Mouse (Mus musculus): ENCODE results near the gene Gng2. TPM values are rescaled to one million over a fixed set of nuclear protein-coding genes. Genes with fewer than 3 reads are reported as not detected.

Gene Gng2
- polyA plus RNA-seq, 1 experiment from 2014 or later: 95.7 TPM

DNA sequence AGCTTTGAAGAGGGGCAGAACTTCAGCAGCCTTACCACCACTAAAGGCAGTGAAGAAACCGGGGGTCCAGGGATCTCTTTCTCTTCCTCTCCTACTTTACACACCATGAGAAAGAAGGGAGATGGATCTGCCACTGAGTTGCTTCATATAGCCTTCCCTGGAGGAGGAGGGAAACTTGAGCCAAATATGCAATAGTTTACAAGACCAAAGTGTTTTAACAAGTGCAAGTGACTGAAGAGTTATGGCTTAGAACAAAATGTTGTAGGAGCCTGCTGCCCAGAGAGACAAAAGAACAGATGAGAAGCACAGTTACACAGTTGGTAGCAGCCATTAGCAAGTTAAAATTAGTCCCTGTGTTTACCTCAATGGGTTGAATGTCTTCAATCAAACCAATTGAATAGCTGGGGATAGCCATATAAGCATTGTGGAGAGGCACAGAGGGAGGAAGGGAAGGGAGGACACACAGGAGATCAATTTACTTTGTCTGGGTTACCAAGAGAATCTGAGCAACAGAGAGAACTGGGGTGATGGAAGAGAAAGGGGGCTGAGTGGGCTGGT lies 13.1 kb upstream of the Gng2 start:
- no peak for TF ChIP-seq CTCF (IDR thresholded peaks at IDR 0.05; ENCODE audit: low read depth)
- H3K27ac ChIP-seq (ENCODE audit: low read depth): no peak overlapping the region
- peaks cover 22% of the 10 kb centered on the region for H3K4me1 ChIP-seq (ENCODE audit: insufficient read depth)
- H3K4me2 ChIP-seq: no peak overlapping the region
- H3K9ac ChIP-seq: no peak overlapping the region
- H3K9me3 ChIP-seq (ENCODE audit: low read depth, low read length): no peaks in the 10 kb centered on the region
- no peaks in the 10 kb centered on the region for H3K36me3 ChIP-seq (ENCODE audit: insufficient read depth)
- WGBS: 62% methylated on average over 1 of the region's 1 CpGs
- ATAC-seq (ENCODE audit: insufficient read depth) (no peak), DNase-seq (peak; percentile 47)
- H3K4me3 ChIP-seq (ENCODE audit: low read depth, low read length): no peak overlapping the region
- H3K27me3 ChIP-seq (ENCODE audit: insufficient read depth, low read length): no peaks in the 10 kb centered on the region

GRCm38 (mm10) chr14:19988410-19988809 lies 11.0 kb upstream of the Gng2 start:
- Histone ChIP-seq H3K9me3 (ENCODE audit: low read depth, low read length) (no peaks in the 10 kb centered on the region), H3K27me3 (ENCODE audit: insufficient read depth, low read length) (no peaks in the 10 kb centered on the region), H3K4me2 (no peak overlapping the region), H3K27ac (ENCODE audit: low read depth) (no peak overlapping the region), H3K4me1 (ENCODE audit: insufficient read depth) (peaks cover 32% of the 10 kb centered on the region), H3K36me3 (ENCODE audit: insufficient read depth) (no peaks in the 10 kb centered on the region), H3K9ac (no peak overlapping the region), H3K4me3 (ENCODE audit: low read depth, low read length) (no peak overlapping the region)
- DNase-seq (no peak), ATAC-seq (ENCODE audit: insufficient read depth) (no peak)
- WGBS: 81% methylated on average over 3 of the region's 3 CpGs
- no peak for TF ChIP-seq CTCF (IDR thresholded peaks at IDR 0.05; ENCODE audit: low read depth)

DNA sequence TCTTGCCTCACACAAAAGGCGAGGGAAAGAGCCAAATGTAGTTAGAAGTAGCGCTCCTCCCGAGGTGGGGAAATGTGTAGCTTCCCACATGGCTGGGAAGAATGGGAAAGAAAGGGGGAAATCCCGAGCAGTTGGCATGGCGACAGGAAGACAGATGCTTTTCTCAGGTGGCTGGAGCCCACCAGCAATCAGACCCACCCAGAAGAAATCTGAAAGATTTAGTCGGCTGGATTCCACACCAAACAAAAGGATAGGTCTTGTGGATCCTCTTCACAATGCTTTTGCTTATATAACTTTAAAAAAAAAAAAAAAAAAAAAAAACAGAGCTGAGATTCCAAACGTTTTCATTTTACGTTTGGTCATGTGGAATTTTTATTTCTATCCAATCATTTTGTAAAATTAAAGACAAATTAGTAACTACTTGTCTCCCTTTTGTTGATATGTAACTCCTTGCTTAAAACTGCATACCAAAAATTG lies 10.0 kb upstream of the Gng2 start:
- ATAC-seq (ENCODE audit: insufficient read depth): no peak; the same call in 1 of the 2 replicates
- Histone ChIP-seq H3K4me1 (ENCODE audit: insufficient read depth) (peaks cover 32% of the 10 kb centered on the region), H3K9me3 (ENCODE audit: low read depth, low read length) (no peaks in the 10 kb centered on the region), H3K9ac (peak overlapping the region; percentile 27; the same call in 1 of the 2 replicates), H3K4me2 (peak overlapping the region; percentile 59), H3K27ac (ENCODE audit: low read depth) (peak overlapping the region; percentile 95), H3K36me3 (ENCODE audit: insufficient read depth) (no peaks in the 10 kb centered on the region), H3K27me3 (ENCODE audit: insufficient read depth, low read length) (no peaks in the 10 kb centered on the region), H3K4me3 (ENCODE audit: low read depth, low read length) (peak overlapping the region; percentile 20; the same call in 1 of the 2 replicates)
- DNase-seq: no peak
- WGBS: 6% methylated on average over 8 of the region's 8 CpGs
- TF ChIP-seq CTCF (IDR thresholded peaks at IDR 0.05; ENCODE audit: low read depth): no peak

DNA sequence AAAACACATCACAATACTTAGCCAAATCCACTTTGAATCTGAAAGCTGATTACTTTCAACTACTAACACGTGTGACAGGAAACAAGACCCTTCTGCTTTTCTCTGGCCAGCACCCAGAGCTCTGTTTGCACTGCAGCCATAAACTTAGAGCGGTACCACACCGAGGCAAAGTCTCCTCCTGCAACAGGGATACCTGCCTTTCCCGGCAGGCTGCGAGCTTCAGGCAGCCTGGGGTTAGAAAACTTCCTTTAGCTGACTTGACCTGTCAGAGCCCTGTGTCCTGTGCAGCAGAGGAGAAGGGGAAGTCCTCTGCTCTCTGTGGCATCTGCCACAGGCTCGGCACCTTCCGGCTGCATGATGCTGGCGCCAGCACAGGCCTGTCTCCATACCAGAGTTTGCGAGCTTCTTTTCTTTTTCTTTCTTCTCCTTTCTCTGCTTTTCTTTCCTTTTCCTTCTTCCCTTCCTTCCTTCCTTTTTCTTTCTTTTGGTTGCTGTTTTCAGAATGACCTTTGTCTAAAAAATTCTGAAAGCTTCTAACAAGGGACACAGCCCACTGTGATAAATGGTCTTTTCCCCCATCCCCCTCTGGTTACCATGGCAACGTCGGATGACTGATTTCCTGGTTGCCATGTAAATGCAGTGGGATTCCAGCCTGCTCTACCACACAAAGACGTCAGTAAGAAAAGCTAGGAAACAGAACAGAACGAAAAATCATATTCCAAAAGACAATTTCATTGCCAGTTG lies 9.4 kb upstream of the Gng2 start:
- peak; percentile 92 for DNase-seq
- peak overlapping the region; percentile 95 for H3K27ac ChIP-seq (ENCODE audit: low read depth)
- peak overlapping the region; percentile 30; the same call in 1 of the 2 replicates for H3K9ac ChIP-seq
- H3K4me2 ChIP-seq: peak overlapping the region; percentile 59
- H3K9me3 ChIP-seq (ENCODE audit: low read depth, low read length): no peaks in the 10 kb centered on the region
- WGBS: 2% methylated on average over 13 of the region's 13 CpGs
- no peaks in the 10 kb centered on the region for H3K27me3 ChIP-seq (ENCODE audit: insufficient read depth, low read length)
- peaks cover 32% of the 10 kb centered on the region for H3K4me1 ChIP-seq (ENCODE audit: insufficient read depth)
- no peaks in the 10 kb centered on the region for H3K36me3 ChIP-seq (ENCODE audit: insufficient read depth)
- peak overlapping the region; percentile 20; the same call in 1 of the 2 replicates for H3K4me3 ChIP-seq (ENCODE audit: low read depth, low read length)
- no peak for TF ChIP-seq CTCF (IDR thresholded peaks at IDR 0.05; ENCODE audit: low read depth)
- ATAC-seq (ENCODE audit: insufficient read depth): peak; percentile 64

GRCm38 (mm10) chr14:19985912-19986613 lies 8.6 kb upstream of the Gng2 start:
- no peaks in the 10 kb centered on the region for H3K36me3 ChIP-seq (ENCODE audit: insufficient read depth)
- H3K27me3 ChIP-seq (ENCODE audit: insufficient read depth, low read length): no peaks in the 10 kb centered on the region
- no peak overlapping the region for H3K4me3 ChIP-seq (ENCODE audit: low read depth, low read length)
- H3K9me3 ChIP-seq (ENCODE audit: low read depth, low read length): no peaks in the 10 kb centered on the region
- no peak for DNase-seq
- no peak for TF ChIP-seq CTCF (IDR thresholded peaks at IDR 0.05; ENCODE audit: low read depth)
- H3K4me2 ChIP-seq: peak overlapping the region; percentile 59
- no peak overlapping the region; the same call in 1 of the 2 replicates for H3K9ac ChIP-seq
- H3K4me1 ChIP-seq (ENCODE audit: insufficient read depth): peaks cover 32% of the 10 kb centered on the region
- WGBS: 32% methylated on average over 8 of the region's 8 CpGs
- ATAC-seq (ENCODE audit: insufficient read depth): no peak
- peak overlapping the region; percentile 95 for H3K27ac ChIP-seq (ENCODE audit: low read depth)

GRCm38 (mm10) chr14:19985107-19985911 lies 7.9 kb upstream of the Gng2 start:
- Histone ChIP-seq H3K27ac (ENCODE audit: low read depth) (peak overlapping the region; percentile 95), H3K36me3 (ENCODE audit: insufficient read depth) (no peaks in the 10 kb centered on the region), H3K4me1 (ENCODE audit: insufficient read depth) (peaks cover 29% of the 10 kb centered on the region), H3K4me3 (ENCODE audit: low read depth, low read length) (no peak overlapping the region), H3K4me2 (peak overlapping the region; percentile 59), H3K9ac (no peak overlapping the region), H3K27me3 (ENCODE audit: insufficient read depth, low read length) (no peaks in the 10 kb centered on the region), H3K9me3 (ENCODE audit: low read depth, low read length) (no peaks in the 10 kb centered on the region)
- TF ChIP-seq CTCF (IDR thresholded peaks at IDR 0.05; ENCODE audit: low read depth): no peak
- WGBS: 11% methylated on average over 13 of the region's 13 CpGs
- DNase-seq: peak; percentile 85
- peak; percentile 86 for ATAC-seq (ENCODE audit: insufficient read depth)

Data from lung, embryonic 14.5 days (tissue).